9 mouse cellular contexts compared by ENCODE assay signal in the genomic region with DNA sequence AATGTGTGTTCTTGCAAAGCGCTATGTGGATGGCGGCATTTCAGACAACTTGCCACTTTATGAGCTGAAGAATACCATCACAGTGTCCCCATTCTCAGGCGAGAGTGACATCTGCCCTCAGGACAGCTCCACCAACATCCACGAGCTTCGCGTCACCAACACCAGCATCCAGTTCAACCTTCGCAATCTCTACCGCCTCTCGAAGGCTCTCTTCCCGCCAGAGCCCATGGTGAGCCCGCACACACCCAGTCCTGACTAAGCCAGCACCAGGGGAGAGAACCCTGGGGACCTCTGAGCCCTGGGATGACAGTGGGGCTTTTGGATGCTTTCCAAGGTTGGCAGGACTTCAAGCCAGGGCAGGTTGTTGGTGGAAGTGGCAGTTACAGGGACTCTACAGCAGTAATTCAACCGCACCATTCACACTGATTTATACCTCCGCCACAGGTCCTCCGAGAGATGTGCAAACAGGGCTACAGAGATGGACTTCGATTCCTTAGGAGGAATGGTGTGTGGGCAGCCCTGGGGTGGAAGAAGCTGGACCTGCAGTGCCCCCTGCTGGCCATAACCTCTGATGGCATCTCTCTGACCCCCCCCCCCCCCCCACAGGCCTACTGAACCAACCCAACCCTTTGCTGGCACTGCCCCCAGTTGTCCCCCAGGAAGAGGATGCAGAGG. TPM values are rescaled to one million over a fixed set of nuclear protein-coding genes. Genes with fewer than 3 reads are reported as not detected.
DNase-seq lines count a peak whose midpoint lies in the region; ATAC-seq lines count a peak whose summit lies in the region.
"Had no signal": no experiment of that assay in that cellular context is flagged by ENCODE, and none has a peak within 500 bp of the region (broad histone marks: within the 10 kb centered on the region; RNA-seq: fewer than 3 reads in every experiment).

No protein-coding gene starts in this region.

- no peak overlapping the region for H3K4me3 ChIP-seq in forebrain, embryonic 12.5 days (replicated peaks)
- H3K4me3 ChIP-seq: heart, embryonic 15.5 days had no signal

- peak; percentile 69 for DNase-seq in gastrocnemius, postnatal 10 days
- DNase-seq in gastrocnemius, postnatal 4 days (ENCODE audit: low spot score in 2 of 2), result no peak
- DNase-seq in urinary bladder, adult 2 months (ENCODE audit: low spot score), result peak; percentile 23
- DNase-seq in urinary bladder, postnatal 10 days (ENCODE audit: low spot score), result no peak
- peak; percentile 70 to 72 for DNase-seq in heart, postnatal 14 days
- DNase-seq in naive thymus-derived CD4-positive, alpha-beta T cell, adult 2 months (ENCODE audit: low read depth), result peak; percentile 83

- peaks cover 34% of the 10 kb centered on the region for H3K4me1 ChIP-seq in forebrain, embryonic 12.5 days

- no peak for ATAC-seq in inflammation-experienced regulatory T-cells, adult 6 months
- ATAC-seq in forebrain, embryonic 12.5 days (ENCODE audit: low FRiP score), result no peak

- H3K27me3 ChIP-seq in forebrain, embryonic 12.5 days, result peaks cover 50% of the 10 kb centered on the region

- intact Hi-C loops in heart, postnatal 14 days (cut with DNase I), result loop anchor here (5.0 kb wide), 1 partner anchor 46 kb away; the partner anchor contains the start of gene Gatd1

- H3K27ac ChIP-seq in forebrain, embryonic 12.5 days, result no peak overlapping the region
- H3K27ac ChIP-seq: heart, embryonic 15.5 days had no signal

- 75% methylated on average over 15 of the region's 15 CpGs for WGBS in forebrain, embryonic 12.5 days

- no peak overlapping the region for H3K4me2 ChIP-seq in forebrain, embryonic 12.5 days
- H3K4me2 ChIP-seq: heart, embryonic 15.5 days had no signal

- no peaks in the 10 kb centered on the region for H3K9me3 ChIP-seq in forebrain, embryonic 12.5 days
- H3K9me3 ChIP-seq: heart, embryonic 15.5 days had no signal

- peaks cover 12% of the 10 kb centered on the region; the same call in 1 of the 2 replicates for H3K36me3 ChIP-seq in forebrain, embryonic 12.5 days (replicated peaks)

- no peak overlapping the region for H3K9ac ChIP-seq in forebrain, embryonic 12.5 days
- H3K9ac ChIP-seq: heart, embryonic 15.5 days had no signal

RNA-seq across cellular contexts. Expression of gene Cracr2b, which starts 2.8 kb away (rescaled TPM):
- total RNA-seq in gastrocnemius, postnatal 10 days (2021), result 1 to 10 TPM; 8.6 to 9.9 TPM
- 1 to 10 TPM; 8.9 to 9.3 TPM for total RNA-seq in gastrocnemius, postnatal 4 days (2021)
- 24.0 and 25.8 TPM in 2 replicates for polyA plus RNA-seq in urinary bladder, adult 2 months (2012; rRNA removed)
- 10 to 100 TPM; 25.2 to 27.9 TPM for total RNA-seq in heart, postnatal 14 days (2021)
- polyA plus RNA-seq in inflammation-experienced regulatory T-cells, adult 6 months (2017; shearing (Covaris generic)), result not detected
- 4.0 and 4.3 TPM in 2 replicates for polyA plus RNA-seq in forebrain, embryonic 12.5 days (2016; fragmentation: Nextera tagmentation; extraction: Ambion mirVana)

RNA-seq across cellular contexts. Expression of gene Pnpla2, which starts 3.1 kb away (rescaled TPM):
- total RNA-seq in gastrocnemius, postnatal 10 days (2021), result 100 to 1,000 TPM; 119 to 151 TPM
- 100 to 1,000 TPM in 1 of 2 experiments, 10 to 100 TPM in 1; 98.6 to 133 TPM for total RNA-seq in gastrocnemius, postnatal 4 days (2021)
- 108 and 133 TPM in 2 replicates for polyA plus RNA-seq in urinary bladder, adult 2 months (2012; rRNA removed)
- total RNA-seq in heart, postnatal 14 days (2021), result 100 to 1,000 TPM; 351 to 430 TPM
- polyA plus RNA-seq in inflammation-experienced regulatory T-cells, adult 6 months (2017; shearing (Covaris generic)), result 10 to 100 TPM; 49.4 to 68.0 (median 63.9) TPM
- polyA plus RNA-seq in forebrain, embryonic 12.5 days (2016; fragmentation: Nextera tagmentation; extraction: Ambion mirVana), result 16.2 and 18.3 TPM in 2 replicates

RNA-seq across cellular contexts. Expression of gene Cd151, which starts 9.1 kb away (rescaled TPM):
- total RNA-seq in gastrocnemius, postnatal 10 days (2021), result 10 to 100 TPM; 77.7 to 88.5 TPM
- total RNA-seq in gastrocnemius, postnatal 4 days (2021), result 10 to 100 TPM; 87.2 to 88.8 TPM
- polyA plus RNA-seq in urinary bladder, adult 2 months (2012; rRNA removed), result 280 and 288 TPM in 2 replicates
- 100 to 1,000 TPM; 258 to 268 TPM for total RNA-seq in heart, postnatal 14 days (2021)
- polyA plus RNA-seq in inflammation-experienced regulatory T-cells, adult 6 months (2017; shearing (Covaris generic)), result 1 to 10 TPM; 6.0 to 8.7 (median 8.5) TPM
- polyA plus RNA-seq in forebrain, embryonic 12.5 days (2016; fragmentation: Nextera tagmentation; extraction: Ambion mirVana), result 13.9 and 18.2 TPM in 2 replicates

RNA-seq across cellular contexts. Expression of gene Rplp2, which starts 11.0 kb away (rescaled TPM):
- 1,000 to 10,000 TPM in 1 of 2 experiments, 100 to 1,000 TPM in 1; 886 to 1,008 TPM for total RNA-seq in gastrocnemius, postnatal 10 days (2021)
- total RNA-seq in gastrocnemius, postnatal 4 days (2021), result 1,000 to 10,000 TPM; 1,111 to 1,331 TPM
- 1,171 and 1,507 TPM in 2 replicates for polyA plus RNA-seq in urinary bladder, adult 2 months (2012; rRNA removed)
- 100 to 1,000 TPM; 876 to 946 TPM for total RNA-seq in heart, postnatal 14 days (2021)
- polyA plus RNA-seq in inflammation-experienced regulatory T-cells, adult 6 months (2017; shearing (Covaris generic)), result 1,000 to 10,000 TPM; 2,239 to 3,896 (median 3,389) TPM
- polyA plus RNA-seq in forebrain, embryonic 12.5 days (2016; fragmentation: Nextera tagmentation; extraction: Ambion mirVana), result 950 and 986 TPM in 2 replicates

RNA-seq across cellular contexts. Expression of gene Pidd1, which starts 14.3 kb away (rescaled TPM):
- 1 to 10 TPM; 2.4 to 3.2 TPM for total RNA-seq in gastrocnemius, postnatal 10 days (2021)
- 1 to 10 TPM; 4.0 to 4.5 TPM for total RNA-seq in gastrocnemius, postnatal 4 days (2021)
- 4.7 and 4.8 TPM in 2 replicates for polyA plus RNA-seq in urinary bladder, adult 2 months (2012; rRNA removed)
- total RNA-seq in heart, postnatal 14 days (2021), result 1 to 10 TPM; 1.1 to 1.2 TPM
- 10 to 100 TPM in 2 of 3 experiments, 1 to 10 TPM in 1; 5.8 to 11.5 (median 10.3) TPM for polyA plus RNA-seq in inflammation-experienced regulatory T-cells, adult 6 months (2017; shearing (Covaris generic))
- 16.9 and 18.8 TPM in 2 replicates for polyA plus RNA-seq in forebrain, embryonic 12.5 days (2016; fragmentation: Nextera tagmentation; extraction: Ambion mirVana)

Comparison
In these comparisons a context has a peak if more than half of its experiments do, and no peak if none do; other contexts are left out.
1. DNase-seq: peak in gastrocnemius, postnatal 10 days (single experiment), urinary bladder, adult 2 months (single experiment), heart, postnatal 14 days (2 of 2) and naive thymus-derived CD4-positive, alpha-beta T cell, adult 2 months (single experiment); none in gastrocnemius, postnatal 4 days (0 of 2) and urinary bladder, postnatal 10 days (single experiment).